Mouse (Mus musculus) limb, embryonic 11.5 days (tissue): ENCODE measurements around the gene Inafm2. TPM values are rescaled to one million over a fixed set of nuclear protein-coding genes. Genes with fewer than 3 reads are reported as not detected.

ENCODE experiments used
- ATAC-seq: fragments of 200-750 bp; cut with Nextera tagmentation; 2 replicates; pipeline ENCODE4 v1.8.0; 2017; ENCODE audit warnings: low read depth; ENCODE audit not compliant: insufficient number of reproducible peaks, low FRiP score, low TSS enrichment
- DNase-seq: peaks from one replicate; pipeline ENCODE4 v3.0.0-alpha.2; 2015; ENCODE audit warnings: low spot score
- H3K27ac ChIP-seq: fragments of 300-500 bp; sonication (generic); replicated peaks from 2 replicates; pipeline ENCODE4 v1.5.1; 2014; ENCODE audit warnings: low read depth, mild to moderate bottlenecking, low read length
- H3K27me3 ChIP-seq: fragments of 300-500 bp; sonication (generic); 2 replicates; pipeline ENCODE4 v1.6.1; 2014; ENCODE audit warnings: mild to moderate bottlenecking, low read length, mixed read lengths; ENCODE audit not compliant: control insufficient read depth, insufficient read depth
- H3K36me3 ChIP-seq: fragments of 300-500 bp; sonication (generic); 2 replicates; pipeline ENCODE4 v1.6.1; 2014; ENCODE audit warnings: mild to moderate bottlenecking, low read length, moderate library complexity, mixed read lengths; ENCODE audit not compliant: control insufficient read depth, insufficient read depth
- H3K4me1 ChIP-seq: fragments of 300-500 bp; sonication (generic); 2 replicates; pipeline ENCODE4 v1.6.1; 2014; ENCODE audit warnings: low read length, mixed read lengths; ENCODE audit not compliant: control insufficient read depth, insufficient read depth
- H3K4me2 ChIP-seq: fragments of 300-500 bp; sonication (generic); 2 replicates; pipeline ENCODE4 v1.6.1; 2014; ENCODE audit warnings: low read depth, mild to moderate bottlenecking, moderate library complexity; ENCODE audit not compliant: severe bottlenecking
- H3K4me3 ChIP-seq: fragments of 300-500 bp; sonication (generic); 2 replicates; pipeline ENCODE4 v1.5.1; 2014; ENCODE audit warnings: low read depth, low read length
- H3K9ac ChIP-seq: fragments of 300-500 bp; sonication (generic); 2 replicates; pipeline ENCODE4 v1.6.1; 2014; ENCODE audit warnings: mild to moderate bottlenecking, low read length
- H3K9me3 ChIP-seq: fragments of 300-500 bp; sonication (generic); 2 replicates; pipeline ENCODE4 v1.6.1; 2016; ENCODE audit warnings: low read length; ENCODE audit not compliant: control insufficient read depth
- WGBS: fragments of 180-500 bp; shearing (Covaris S2); extraction: QIAGEN DNeasy Blood & Tissue Kit; methylation state at CpG from one replicate; pipeline ENCODE4 v1.1.7; 2014; 5-methylcytosine and 5-hydroxymethylcytosine counted together
- polyA plus RNA-seq: library from polyadenylated mRNA; unstranded; fragments of >200 nt; fragmentation: Nextera tagmentation; extraction: Ambion mirVana; gene quantifications from 2 replicates; pipeline ENCODE4 v1.2.1, GENCODE M21; 2014

The Inafm2 gene
- polyA plus RNA-seq, 1 experiment from 2014 or later = 26.9 TPM

DNA sequence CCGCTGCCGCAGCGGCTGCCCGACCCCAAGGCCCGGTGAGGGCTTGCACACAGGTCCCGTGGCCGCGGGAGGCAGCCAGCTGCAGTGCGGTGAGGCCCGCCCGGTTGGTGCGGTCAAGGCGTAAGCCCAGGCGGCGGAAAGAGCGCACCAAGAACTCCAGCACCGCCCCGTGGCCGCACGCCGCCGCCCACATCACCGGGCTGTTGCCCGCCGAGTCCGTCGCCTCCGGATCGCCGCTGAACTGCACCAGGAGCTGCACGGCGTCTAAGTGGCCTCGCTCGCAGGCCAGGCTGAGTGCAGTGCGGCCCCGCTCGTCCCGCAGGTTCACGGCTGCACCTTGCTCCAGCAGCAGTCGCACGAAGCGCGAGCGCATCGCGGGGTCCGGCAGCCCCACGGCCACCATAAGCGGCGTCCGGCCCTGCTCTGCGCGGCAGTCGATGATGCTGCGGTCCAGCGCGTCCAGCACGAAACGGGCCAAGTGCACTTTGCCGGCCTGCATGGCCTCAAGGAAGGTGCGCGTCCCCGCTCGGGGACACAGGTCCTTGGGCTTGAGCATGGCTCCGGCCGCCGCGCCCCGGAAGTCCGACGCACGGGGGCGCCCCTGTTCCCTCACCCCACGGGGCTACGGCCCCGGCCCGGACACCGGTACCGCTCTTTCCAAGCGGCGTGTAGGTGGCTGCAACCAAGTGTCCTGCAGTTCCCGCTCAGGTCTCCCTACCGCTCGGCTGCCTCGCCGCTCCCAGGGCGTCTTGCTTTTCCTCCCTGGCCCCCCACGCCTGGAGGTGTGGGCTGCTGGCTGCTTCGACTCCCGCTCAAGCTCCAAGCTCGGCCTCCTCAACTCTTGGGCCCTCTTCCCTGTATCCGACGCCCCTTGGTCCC lies 42.4 kb upstream of the Inafm2 start:
- no peak overlapping the region for H3K27ac ChIP-seq
- ATAC-seq = 0 out of 2 replicates have a peak, but pooled peaks have one; percentile 23

DNA sequence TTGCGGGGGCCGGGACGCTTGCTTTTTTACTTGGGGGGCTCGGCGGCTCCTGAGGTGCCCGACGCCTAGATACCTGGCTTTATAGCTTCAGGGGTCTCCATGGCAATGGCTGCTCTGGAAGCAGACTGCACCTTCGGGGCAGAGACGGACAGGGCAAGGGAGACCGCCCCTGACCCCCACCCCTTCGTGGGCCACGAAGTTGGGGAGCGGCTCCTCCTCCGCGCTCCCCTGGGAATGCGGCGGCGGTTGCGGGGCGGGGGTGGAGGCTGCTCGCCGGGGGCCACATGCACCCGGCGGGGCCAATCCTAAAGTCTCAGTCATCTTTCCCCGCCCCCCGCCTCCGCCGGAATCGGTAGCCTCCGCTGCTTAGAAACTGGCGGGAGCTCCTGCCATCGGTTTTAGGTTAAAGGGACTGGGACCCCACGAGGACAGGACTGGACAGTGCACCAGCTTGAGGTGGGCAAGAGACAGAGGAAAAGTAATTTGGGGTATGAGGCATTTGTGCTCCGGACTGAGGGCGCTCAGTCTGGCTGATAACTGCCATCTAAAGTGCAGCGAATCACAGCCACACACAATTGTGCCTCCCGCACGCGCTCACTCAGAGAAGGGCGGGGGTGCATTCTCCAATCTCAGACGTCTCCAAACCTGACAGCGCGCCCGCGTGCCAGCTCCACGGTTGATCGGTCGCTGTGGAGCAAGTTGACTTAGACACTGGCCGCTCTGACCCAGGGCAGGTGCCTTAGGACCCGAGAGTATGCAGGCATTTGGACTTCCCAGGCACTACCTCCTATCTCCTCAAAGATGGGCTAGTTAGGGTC lies 41.4 kb upstream of the Inafm2 start, which contains the start of gene Ankrd63:
Ankrd63 (minus strand) TSS at position 51 of the 818 bp plus-strand sequence.
- DNase-seq = peak; percentile 47
- Histone ChIP-seq H3K4me2 (peak within 1 kb of the TSS; percentile 60), H3K9ac (peak within 1 kb of the TSS; percentile 27; the same call in 1 of the 2 replicates), H3K4me3 (peak within 1 kb of the TSS; percentile 35), H3K27ac (no peak within 1 kb of the TSS), H3K36me3 (no peaks in the 10 kb centered on the region), H3K4me1 (peaks cover 31% of the 10 kb centered on the region), H3K9me3 (no peaks in the 10 kb centered on the region), H3K27me3 (peaks cover 93% of the 10 kb centered on the region)
- 1% methylated on average over 50 of the region's 50 CpGs for WGBS
- ATAC-seq = no peak

More for the DNA sequence above, 42.4 kb upstream of the Inafm2 start:
- Histone ChIP-seq H3K4me2 (peak overlapping the region; percentile 60), H3K9me3 (no peaks in the 10 kb centered on the region), H3K9ac (peak overlapping the region; percentile 27; the same call in 1 of the 2 replicates), H3K4me1 (peaks cover 31% of the 10 kb centered on the region), H3K27me3 (peaks cover 87% of the 10 kb centered on the region), H3K36me3 (no peaks in the 10 kb centered on the region), H3K4me3 (peak overlapping the region; percentile 35)
- 1% methylated on average over 93 of the region's 93 CpGs for WGBS
- peak; percentile 68 for DNase-seq

DNA sequence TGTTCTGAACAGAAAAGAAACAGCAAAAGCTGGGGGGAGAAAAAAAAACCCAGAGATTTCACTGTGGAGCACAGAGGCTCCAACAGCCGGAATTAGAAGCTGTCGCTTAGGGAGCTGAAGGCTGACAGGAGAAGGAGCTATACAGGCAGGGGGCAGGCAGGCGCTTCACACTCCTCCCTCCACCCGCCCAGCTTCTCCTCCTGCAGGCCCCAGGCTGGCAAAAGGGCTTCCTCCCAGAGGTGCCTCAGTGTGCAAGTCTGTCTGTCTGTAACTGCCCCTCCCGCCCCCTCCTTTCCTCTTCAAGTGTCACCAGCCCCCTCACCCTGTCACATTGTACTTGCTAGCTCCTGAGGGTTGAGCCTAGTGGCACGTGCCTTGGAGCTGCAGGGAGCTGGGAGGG lies 39.1 kb upstream of the Inafm2 start:
- DNase-seq (no peak), ATAC-seq (no peak)
- Histone ChIP-seq H3K36me3 (no peaks in the 10 kb centered on the region), H3K27me3 (peaks cover 94% of the 10 kb centered on the region), H3K27ac (no peak overlapping the region), H3K4me2 (no peak overlapping the region), H3K4me1 (peaks cover 39% of the 10 kb centered on the region), H3K4me3 (no peak overlapping the region), H3K9me3 (no peaks in the 10 kb centered on the region), H3K9ac (no peak overlapping the region)
- WGBS = 2% methylated on average over 6 of the region's 6 CpGs

- Histone ChIP-seq H3K9me3 (no peaks in the 10 kb centered on the region), H3K4me1 (peaks cover 28% of the 10 kb centered on the region), H3K36me3 (no peaks in the 10 kb centered on the region), H3K9ac (no peak overlapping the region), H3K27ac (no peak overlapping the region), H3K4me2 (no peak overlapping the region), H3K4me3 (no peak overlapping the region), H3K27me3 (peaks cover 89% of the 10 kb centered on the region)
- DNase-seq = no peak
- no peak for ATAC-seq
- WGBS = 70% methylated on average over 4 of the region's 4 CpGs
These were observed 37.1 kb upstream of the Inafm2 start for GRCm38 (mm10) chr2:118708472-118708871.

DNA sequence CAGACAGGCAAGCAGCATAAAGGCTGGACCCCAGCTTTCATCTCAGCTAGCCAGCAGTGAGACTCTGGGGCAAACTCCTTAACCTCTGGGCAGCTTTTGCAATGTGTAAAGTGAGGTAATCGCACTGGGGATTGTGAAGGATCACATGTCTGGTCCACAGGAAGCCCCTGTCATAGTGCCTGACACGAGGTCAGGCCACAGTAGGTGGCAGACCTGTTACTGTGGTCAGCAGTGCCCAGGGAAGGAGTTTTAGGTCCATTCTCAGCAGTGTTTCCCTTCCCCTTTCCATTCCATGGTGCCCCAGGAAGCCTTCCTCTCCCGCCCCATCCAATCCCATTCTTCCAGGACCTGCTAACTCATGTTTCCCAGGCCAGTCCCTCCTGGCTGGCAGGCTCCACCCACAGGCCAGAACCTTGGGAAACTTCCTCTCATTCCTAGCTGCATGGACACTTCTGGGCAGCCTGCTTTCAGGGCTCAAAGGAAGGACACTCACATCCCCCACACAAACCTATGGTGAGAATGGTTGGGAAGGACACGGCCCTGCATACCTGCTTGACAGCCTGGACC lies 35.8 kb upstream of the Inafm2 start:
- no peak overlapping the region for H3K27ac ChIP-seq
- ATAC-seq = no peak

DNA sequence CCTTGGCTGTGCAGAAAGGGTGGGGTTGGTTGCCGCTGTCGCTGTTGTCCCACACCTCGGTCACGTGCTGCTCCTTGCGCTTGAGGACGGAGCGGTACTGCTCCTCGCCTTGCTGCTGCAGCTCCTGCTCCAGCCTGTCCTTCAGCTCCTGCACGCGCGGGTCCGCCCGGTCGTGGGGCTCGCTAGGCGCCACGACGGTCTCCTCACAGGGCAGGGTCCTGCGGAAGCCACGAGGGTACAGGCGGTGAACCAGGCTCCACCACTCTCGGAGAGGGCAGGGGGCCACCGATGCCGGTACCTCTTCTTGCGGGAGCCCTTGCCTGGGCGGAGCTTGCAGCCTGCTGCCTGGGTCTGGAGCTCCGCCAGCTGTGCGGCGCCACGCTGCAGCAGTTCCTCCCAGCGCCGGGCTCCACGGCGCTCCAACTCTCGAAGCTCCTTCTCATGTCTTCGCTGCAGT lies 34.5 kb upstream of the Inafm2 start:
- H3K4me3 ChIP-seq = peak overlapping the region; percentile 27
- under 1% methylated on average over 36 of the region's 36 CpGs for WGBS
- no peaks in the 10 kb centered on the region for H3K9me3 ChIP-seq
- DNase-seq (peak; percentile 69), ATAC-seq (peak; percentile 55)
- no peaks in the 10 kb centered on the region for H3K36me3 ChIP-seq
- peaks cover 63% of the 10 kb centered on the region for H3K27me3 ChIP-seq
- H3K4me1 ChIP-seq = peaks cover 19% of the 10 kb centered on the region
- H3K27ac ChIP-seq = no peak overlapping the region
- peak overlapping the region; percentile 79 for H3K4me2 ChIP-seq
- H3K9ac ChIP-seq = 0 out of 2 replicates have a peak overlapping the region, but pooled peaks have one; percentile 32

More for the DNA sequence above, 35.8 kb upstream of the Inafm2 start:
- Histone ChIP-seq H3K4me2 (no peak overlapping the region), H3K36me3 (no peaks in the 10 kb centered on the region), H3K9me3 (no peaks in the 10 kb centered on the region), H3K4me3 (no peak overlapping the region), H3K4me1 (peaks cover 19% of the 10 kb centered on the region), H3K27me3 (peaks cover 77% of the 10 kb centered on the region), H3K9ac (no peak overlapping the region)
- WGBS = 27% methylated on average over 4 of the region's 4 CpGs
- no peak for DNase-seq

- no peak overlapping the region for H3K4me2 ChIP-seq
- H3K36me3 ChIP-seq = no peaks in the 10 kb centered on the region
- DNase-seq (no peak), ATAC-seq (no peak)
- H3K27me3 ChIP-seq = peaks cover 38% of the 10 kb centered on the region
- no peaks in the 10 kb centered on the region for H3K9me3 ChIP-seq
- no peak overlapping the region for H3K9ac ChIP-seq
- H3K27ac ChIP-seq = no peak overlapping the region
- H3K4me1 ChIP-seq = peaks cover 14% of the 10 kb centered on the region
- H3K4me3 ChIP-seq = no peak overlapping the region
- WGBS = 91% methylated on average over 6 of the region's 6 CpGs
These were observed 31.9 kb upstream of the Inafm2 start for GRCm38 (mm10) chr2:118713631-118714030.

- H3K9ac ChIP-seq = no peak overlapping the region
- DNase-seq (no peak), ATAC-seq (no peak)
- H3K4me1 ChIP-seq = peaks cover 13% of the 10 kb centered on the region
- no peak overlapping the region for H3K4me3 ChIP-seq
- H3K27ac ChIP-seq = no peak overlapping the region
- peaks cover 32% of the 10 kb centered on the region for H3K27me3 ChIP-seq
- no peaks in the 10 kb centered on the region for H3K36me3 ChIP-seq
- 41% methylated on average over 4 of the region's 4 CpGs for WGBS
- no peaks in the 10 kb centered on the region for H3K9me3 ChIP-seq
- no peak overlapping the region for H3K4me2 ChIP-seq
These were observed 31.3 kb upstream of the Inafm2 start for GRCm38 (mm10) chr2:118714230-118714629.
